Mouse (Mus musculus): ENCODE measurements around the gene Gm10719.
"Not testable (repeated sequence)": the region's sequence is repeated elsewhere in the genome, so short reads cannot be mapped to it uniquely, and the experiment has no call there.

DNA sequence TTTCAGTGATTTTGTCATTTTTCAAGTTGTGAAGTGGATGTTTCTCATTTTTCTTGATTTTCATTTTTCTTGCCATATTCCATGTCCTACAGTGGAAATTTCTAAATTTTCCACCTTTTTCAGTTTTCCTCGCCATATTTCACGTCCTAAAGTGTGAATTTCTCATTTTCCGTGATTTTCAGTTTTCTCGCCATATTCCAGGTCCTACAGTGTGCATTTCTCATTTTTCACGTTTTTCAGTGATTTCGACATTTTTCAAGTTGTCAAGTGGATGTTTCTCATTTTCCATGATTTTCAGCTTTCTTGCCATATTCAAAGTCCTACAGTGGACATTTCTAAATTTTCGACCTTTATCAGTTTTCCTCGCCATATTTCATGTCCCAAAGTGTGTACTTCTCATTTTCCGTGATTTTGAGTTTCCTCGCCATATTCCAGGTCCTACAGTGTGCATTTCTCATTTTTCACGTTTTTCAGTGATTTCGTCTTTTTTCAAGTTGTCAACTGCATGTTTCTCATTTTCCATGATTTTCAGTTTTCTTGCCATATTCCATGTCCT lies 7.8 kb downstream of the Gm10719 start, which contains the start of gene Gm10717:
- TF ChIP-seq POLR2A (IDR thresholded peaks at IDR 0.05; ENCODE audit: low read depth, low read length); CTCF (IDR thresholded peaks at IDR 0.05; ENCODE audit: extremely low read depth, insufficient read depth, insufficient read length, insufficient replicate concordance): not testable (repeated sequence)
